Mouse (Mus musculus) heart, embryonic 12.5 days (tissue): ENCODE measurements at regions not wholly inside any gene's neighbourhood (a gene's known extent, or its start where the extent isn't known, plus 50 kb on each side); places are given as distances from the start of the nearest gene placed in this dataset.

Experiments used
- ATAC-seq: fragments of 200-750 bp; cut with Nextera tagmentation; 2 replicates; pipeline ENCODE4 v1.8.0; 2017; ENCODE audit warnings: moderate TSS enrichment, moderate library complexity; ENCODE audit not compliant: insufficient number of reproducible peaks, low FRiP score
- H3K27ac ChIP-seq: fragments of 300-500 bp; sonication (generic); 2 replicates; pipeline ENCODE4 v1.5.1; 2016; ENCODE audit warnings: mild to moderate bottlenecking, moderate library complexity; ENCODE audit not compliant: poor library complexity, severe bottlenecking
- H3K27me3 ChIP-seq: fragments of 300-500 bp; sonication (generic); replicated peaks from 2 replicates; pipeline ENCODE4 v1.6.1; 2016; ENCODE audit warnings: mild to moderate bottlenecking, moderate library complexity
- H3K36me3 ChIP-seq: fragments of 300-500 bp; sonication (generic); 2 replicates; pipeline ENCODE4 v1.6.1; 2016; ENCODE audit warnings: mild to moderate bottlenecking, moderate library complexity
- H3K4me1 ChIP-seq: fragments of 300-500 bp; sonication (generic); replicated peaks from 2 replicates; pipeline ENCODE4 v1.6.1; 2016; ENCODE audit warnings: mild to moderate bottlenecking
- H3K4me2 ChIP-seq: fragments of 300-500 bp; sonication (generic); 2 replicates; pipeline ENCODE4 v1.6.1; 2016; ENCODE audit warnings: mild to moderate bottlenecking, moderate library complexity
- H3K4me3 ChIP-seq: fragments of 300-500 bp; sonication (generic); 2 replicates; pipeline ENCODE4 v1.5.1; 2016; ENCODE audit warnings: mild to moderate bottlenecking
- H3K9ac ChIP-seq: fragments of 300-500 bp; sonication (generic); 2 replicates; pipeline ENCODE4 v1.6.1; 2016; ENCODE audit warnings: mild to moderate bottlenecking, moderate library complexity
- H3K9me3 ChIP-seq: fragments of 300-500 bp; sonication (generic); replicated peaks from 2 replicates; pipeline ENCODE4 v1.6.1; 2016; ENCODE audit warnings: mild to moderate bottlenecking, moderate library complexity
- WGBS: fragments of 180-500 bp; shearing (Covaris S2); methylation state at CpG from one replicate; pipeline ENCODE4 v1.1.7; 2016; 5-methylcytosine and 5-hydroxymethylcytosine counted together

DNA sequence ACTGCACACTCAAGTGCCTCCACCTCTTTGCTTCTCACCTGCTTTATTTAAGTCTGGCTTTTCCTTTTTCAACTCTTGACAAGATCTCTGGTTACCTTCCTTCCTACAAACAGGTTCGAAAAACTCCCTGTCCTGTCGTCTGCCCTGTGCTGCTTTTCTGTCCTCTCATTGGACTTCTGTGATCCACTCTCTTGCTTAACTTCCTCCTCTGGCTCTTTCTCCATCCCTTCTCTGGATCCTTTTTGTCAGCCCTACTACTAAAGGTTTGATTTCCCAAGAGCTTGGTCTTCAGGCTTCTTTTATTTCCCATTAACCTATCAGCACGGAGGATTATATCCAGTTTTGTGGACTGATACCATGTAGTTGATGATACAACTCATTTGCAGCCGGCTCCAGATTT is 149.8 kb downstream of the Satb1 start:
- 71% methylated on average over 4 of the region's 4 CpGs for WGBS
- H3K9me3 ChIP-seq = no peaks in the 10 kb centered on the region
- no peak for ATAC-seq
- no peaks in the 10 kb centered on the region for H3K27me3 ChIP-seq
- H3K36me3 ChIP-seq = no peaks in the 10 kb centered on the region
- no peak overlapping the region for H3K4me2 ChIP-seq
- no peak overlapping the region for H3K9ac ChIP-seq
- peaks cover 4% of the 10 kb centered on the region; the same call in 1 of the 2 replicates for H3K4me1 ChIP-seq
- no peak overlapping the region for H3K27ac ChIP-seq
- no peak overlapping the region for H3K4me3 ChIP-seq

DNA sequence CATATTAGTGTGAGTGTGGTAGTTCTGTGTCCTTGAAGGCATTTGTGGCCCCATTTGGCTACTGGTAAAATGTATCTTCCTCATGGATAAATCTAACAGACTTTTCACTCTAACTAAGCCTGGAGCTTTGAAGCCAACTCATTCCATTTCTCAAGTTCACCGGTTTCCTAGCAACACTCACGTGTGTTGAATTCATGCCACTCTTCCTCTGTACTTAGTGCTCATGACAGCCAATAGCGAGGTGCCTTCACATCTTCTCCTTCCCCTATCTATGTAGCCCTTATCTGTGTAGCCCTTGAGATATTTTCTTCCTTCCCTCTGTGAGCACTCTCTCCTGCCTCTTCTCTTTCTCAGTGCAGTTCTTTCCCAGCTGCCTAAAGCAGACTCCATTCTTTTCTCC is 150.7 kb downstream of the Satb1 start:
- H3K36me3 ChIP-seq = no peaks in the 10 kb centered on the region
- peaks cover 4% of the 10 kb centered on the region; the same call in 1 of the 2 replicates for H3K4me1 ChIP-seq
- 51% methylated on average over 3 of the region's 3 CpGs for WGBS
- no peak overlapping the region for H3K4me2 ChIP-seq
- H3K9me3 ChIP-seq = no peaks in the 10 kb centered on the region
- ATAC-seq = no peak
- no peak overlapping the region for H3K9ac ChIP-seq
- H3K27me3 ChIP-seq = no peaks in the 10 kb centered on the region
- H3K27ac ChIP-seq = no peak overlapping the region
- no peak overlapping the region for H3K4me3 ChIP-seq

DNA sequence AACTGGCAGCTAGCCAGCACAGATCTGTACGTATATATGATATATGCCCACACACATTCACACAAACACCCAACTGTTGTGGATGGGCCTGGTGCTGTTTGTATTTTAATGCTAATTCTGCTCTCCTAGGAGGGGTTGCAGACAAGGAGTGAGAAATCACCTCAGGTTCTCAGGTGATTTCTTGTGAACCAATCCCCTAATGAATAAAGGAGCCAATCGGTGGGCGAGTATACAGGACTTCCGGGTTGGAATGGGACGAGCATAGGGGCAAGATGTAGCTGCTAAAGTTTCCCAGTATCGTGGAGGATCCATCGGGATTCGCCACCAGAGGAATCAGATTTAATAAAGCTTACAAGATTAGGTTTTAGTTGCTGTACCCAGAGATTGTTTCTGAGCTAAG is 155.6 kb downstream of the Satb1 start:
- Histone ChIP-seq H3K27ac (no peak overlapping the region), H3K9me3 (no peaks in the 10 kb centered on the region), H3K27me3 (no peaks in the 10 kb centered on the region), H3K4me2 (no peak overlapping the region), H3K4me3 (no peak overlapping the region), H3K9ac (no peak overlapping the region), H3K4me1 (peaks cover 2% of the 10 kb centered on the region; the same call in 1 of the 2 replicates), H3K36me3 (no peaks in the 10 kb centered on the region)
- WGBS = 86% methylated on average over 8 of the region's 8 CpGs
- ATAC-seq = no peak

DNA sequence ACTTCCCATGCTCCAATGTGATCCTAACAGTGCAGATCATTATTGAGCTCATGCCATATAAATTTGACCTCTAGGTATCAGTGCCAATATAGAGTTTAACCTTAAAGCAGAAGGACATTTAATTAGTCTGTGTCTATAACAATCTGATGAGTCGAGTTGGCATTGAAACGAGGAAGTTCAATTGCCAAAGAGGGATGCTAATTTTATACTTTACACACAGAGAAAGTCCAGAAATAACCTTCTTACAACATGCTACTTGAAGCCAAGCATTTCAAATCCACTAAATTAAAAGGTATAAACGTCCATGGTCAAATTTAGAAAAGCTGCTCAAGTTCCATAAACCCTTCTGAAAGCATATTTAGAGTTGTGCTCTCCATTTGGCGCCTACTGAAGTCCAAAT is 174.7 kb downstream of the Satb1 start:
- H3K4me3 ChIP-seq = no peak overlapping the region
- H3K36me3 ChIP-seq = no peaks in the 10 kb centered on the region
- H3K27me3 ChIP-seq = no peaks in the 10 kb centered on the region
- 68% methylated on average over 4 of the region's 4 CpGs for WGBS
- H3K9me3 ChIP-seq = no peaks in the 10 kb centered on the region
- ATAC-seq = no peak
- H3K27ac ChIP-seq = no peak overlapping the region
- no peak overlapping the region for H3K9ac ChIP-seq
- H3K4me1 ChIP-seq = 0 out of 2 replicates have a peak, but pooled peaks cover under 1% of the 10 kb centered on the region
- H3K4me2 ChIP-seq = no peak overlapping the region

DNA sequence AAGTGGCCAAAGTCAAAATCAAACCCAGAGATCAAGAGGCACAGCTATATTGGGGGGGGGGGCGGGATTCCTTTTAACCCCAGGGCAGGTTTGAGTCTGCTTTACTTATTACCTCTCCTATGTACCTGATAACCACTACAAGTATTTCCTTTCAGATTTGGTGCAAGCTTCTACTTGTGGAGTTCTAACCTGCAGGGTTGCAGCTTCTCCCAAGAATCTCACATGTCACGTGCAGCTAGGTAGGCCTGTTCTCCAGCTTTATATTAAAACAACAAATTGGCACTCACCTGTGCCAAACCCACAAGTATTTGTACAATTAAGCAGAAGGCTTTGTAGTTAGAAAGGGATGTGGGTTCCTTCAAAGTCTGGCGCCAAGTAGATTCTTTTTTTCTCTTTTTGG is 179.2 kb downstream of the Satb1 start:
- Histone ChIP-seq H3K4me1 (0 out of 2 replicates have a peak, but pooled peaks cover 3% of the 10 kb centered on the region), H3K27me3 (no peaks in the 10 kb centered on the region), H3K9me3 (no peaks in the 10 kb centered on the region), H3K27ac (no peak overlapping the region), H3K4me2 (no peak overlapping the region), H3K36me3 (no peaks in the 10 kb centered on the region), H3K9ac (no peak overlapping the region), H3K4me3 (no peak overlapping the region)
- no peak for ATAC-seq
- WGBS = 75% methylated on average over 3 of the region's 3 CpGs

DNA sequence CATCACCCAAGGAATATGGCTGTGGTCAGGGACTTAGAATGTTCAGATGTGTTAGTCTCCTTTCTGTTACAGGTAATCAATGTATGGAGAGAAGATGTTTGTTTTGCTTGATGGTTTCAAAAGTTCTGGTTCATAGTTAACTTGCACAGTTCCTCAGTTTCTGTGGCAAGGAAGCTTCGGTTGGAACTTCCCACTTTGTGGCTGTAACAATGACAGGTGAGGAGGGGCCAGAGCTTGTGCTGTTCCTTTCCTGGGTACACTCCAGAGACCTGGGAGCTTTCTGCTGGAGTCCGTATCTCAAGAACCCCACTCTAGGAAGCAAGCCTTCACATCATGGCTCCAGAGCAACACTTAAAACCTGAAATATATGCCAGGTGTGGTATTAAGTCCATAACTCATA is 181.2 kb downstream of the Satb1 start:
- no peaks in the 10 kb centered on the region for H3K27me3 ChIP-seq
- no peak overlapping the region for H3K27ac ChIP-seq
- 0 out of 2 replicates have a peak, but pooled peaks cover 3% of the 10 kb centered on the region for H3K4me1 ChIP-seq
- H3K4me3 ChIP-seq = no peak overlapping the region
- WGBS = 82% methylated on average over 2 of the region's 2 CpGs
- no peak overlapping the region for H3K4me2 ChIP-seq
- H3K9me3 ChIP-seq = no peaks in the 10 kb centered on the region
- H3K9ac ChIP-seq = no peak overlapping the region
- H3K36me3 ChIP-seq = no peaks in the 10 kb centered on the region
- ATAC-seq = no peak

DNA sequence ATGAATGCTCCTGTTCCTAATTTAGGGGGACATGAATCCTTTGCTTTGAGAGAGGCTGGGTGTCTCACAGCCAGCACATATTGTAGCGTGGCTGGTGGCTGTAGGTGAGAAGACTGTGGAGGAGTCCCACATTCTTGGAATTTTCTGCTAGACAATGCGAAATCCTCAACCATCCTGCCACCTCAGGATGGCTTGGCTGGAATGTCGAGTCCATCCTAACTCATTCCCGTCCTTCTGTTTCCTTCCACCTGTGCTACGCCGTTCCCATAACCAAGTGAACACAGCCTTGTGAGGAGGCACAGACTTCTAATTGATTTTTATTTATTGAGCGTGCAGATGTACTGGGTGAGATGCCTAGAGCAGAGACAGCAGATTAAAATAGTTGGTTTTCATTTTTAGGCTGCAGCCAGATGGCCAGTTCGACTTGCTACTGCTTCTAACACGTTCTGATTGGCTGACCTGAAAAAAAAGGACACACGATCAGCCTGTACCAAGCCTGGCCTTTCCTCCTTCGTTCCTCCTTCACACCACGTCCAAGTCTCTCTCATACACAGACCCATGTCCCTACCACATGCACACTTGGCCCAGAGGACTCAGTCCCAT is 183.8 kb downstream of the Satb1 start:
- WGBS = 69% methylated on average over 12 of the region's 12 CpGs
- Histone ChIP-seq H3K27ac (no peak overlapping the region), H3K4me1 (0 out of 2 replicates have a peak, but pooled peaks cover 3% of the 10 kb centered on the region), H3K27me3 (no peaks in the 10 kb centered on the region), H3K4me3 (no peak overlapping the region), H3K9me3 (no peaks in the 10 kb centered on the region), H3K4me2 (no peak overlapping the region), H3K36me3 (no peaks in the 10 kb centered on the region), H3K9ac (no peak overlapping the region)
- ATAC-seq = no peak

DNA sequence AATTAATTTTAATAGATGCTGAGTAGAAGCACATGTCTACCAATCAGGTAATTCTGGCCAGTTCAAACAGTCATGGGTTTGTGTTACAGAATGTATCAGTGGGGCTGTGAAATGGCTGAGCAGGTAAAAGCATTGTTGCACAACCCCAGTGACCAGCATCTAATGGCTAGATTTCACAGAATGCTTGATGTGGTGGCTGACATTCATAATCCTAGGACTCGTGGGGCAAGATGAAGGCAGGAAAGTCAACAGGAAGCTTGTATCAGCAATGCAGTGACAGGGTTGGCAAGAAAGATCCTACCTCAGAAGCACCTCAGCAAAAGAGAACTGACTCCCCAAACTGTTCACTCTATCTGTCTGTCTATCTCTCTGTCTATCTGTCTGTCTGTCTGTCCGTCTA is 186.7 kb downstream of the Satb1 start:
- 63% methylated on average over 2 of the region's 2 CpGs for WGBS
- Histone ChIP-seq H3K4me1 (no peaks in the 10 kb centered on the region), H3K4me2 (no peak overlapping the region), H3K36me3 (no peaks in the 10 kb centered on the region), H3K9me3 (no peaks in the 10 kb centered on the region), H3K27ac (no peak overlapping the region), H3K27me3 (no peaks in the 10 kb centered on the region), H3K9ac (no peak overlapping the region), H3K4me3 (no peak overlapping the region)
- no peak for ATAC-seq

DNA sequence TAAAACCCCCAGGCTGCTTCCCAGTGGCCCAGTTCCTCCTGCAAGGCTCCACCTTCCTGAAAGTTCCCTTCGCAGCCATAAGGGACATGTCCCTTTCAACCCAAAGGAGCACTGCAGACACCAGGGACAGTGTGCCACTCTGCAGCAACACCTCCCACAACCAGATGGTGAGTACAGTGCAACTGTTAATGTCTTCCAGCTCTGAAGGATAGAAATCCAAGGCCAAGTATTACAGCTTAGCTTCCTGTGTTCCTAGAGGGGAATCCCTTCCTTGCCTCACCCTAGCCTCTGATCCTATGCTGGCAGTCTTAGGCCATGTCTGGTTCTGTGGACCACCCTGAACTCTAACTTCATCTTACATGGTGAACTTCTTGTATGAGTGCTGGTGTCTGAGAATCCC is 187.2 kb downstream of the Satb1 start:
- H3K9me3 ChIP-seq = no peaks in the 10 kb centered on the region
- no peak overlapping the region for H3K4me2 ChIP-seq
- H3K27ac ChIP-seq = no peak overlapping the region
- ATAC-seq = no peak
- WGBS = 68% methylated on average over 1 of the region's 1 CpGs
- H3K36me3 ChIP-seq = no peaks in the 10 kb centered on the region
- no peak overlapping the region for H3K9ac ChIP-seq
- no peak overlapping the region for H3K4me3 ChIP-seq
- no peaks in the 10 kb centered on the region for H3K27me3 ChIP-seq
- no peaks in the 10 kb centered on the region for H3K4me1 ChIP-seq

DNA sequence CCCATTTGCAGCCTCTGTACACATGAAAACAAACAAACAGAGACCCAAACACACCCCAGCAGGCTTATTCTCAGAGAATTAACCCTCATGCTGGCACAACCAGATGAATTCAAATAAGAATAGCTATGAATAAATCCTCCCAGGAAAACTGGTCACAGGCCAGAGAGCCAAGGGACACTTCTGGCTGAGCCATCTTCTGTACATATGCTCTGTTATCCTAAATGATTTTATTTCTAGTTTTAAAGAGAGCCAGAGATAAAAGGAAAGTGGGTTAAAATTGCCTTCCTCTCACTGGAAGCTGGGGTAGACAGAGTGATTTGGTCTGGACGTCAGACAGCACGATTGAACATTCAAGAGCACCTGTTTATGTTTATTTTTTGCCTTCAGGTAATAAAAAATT is 190.4 kb downstream of the Satb1 start:
- Histone ChIP-seq H3K4me3 (no peak overlapping the region), H3K4me1 (no peaks in the 10 kb centered on the region), H3K27me3 (no peaks in the 10 kb centered on the region), H3K9me3 (no peaks in the 10 kb centered on the region), H3K4me2 (no peak overlapping the region), H3K36me3 (no peaks in the 10 kb centered on the region), H3K27ac (no peak overlapping the region), H3K9ac (no peak overlapping the region)
- no peak for ATAC-seq
- 80% methylated on average over 2 of the region's 2 CpGs for WGBS

DNA sequence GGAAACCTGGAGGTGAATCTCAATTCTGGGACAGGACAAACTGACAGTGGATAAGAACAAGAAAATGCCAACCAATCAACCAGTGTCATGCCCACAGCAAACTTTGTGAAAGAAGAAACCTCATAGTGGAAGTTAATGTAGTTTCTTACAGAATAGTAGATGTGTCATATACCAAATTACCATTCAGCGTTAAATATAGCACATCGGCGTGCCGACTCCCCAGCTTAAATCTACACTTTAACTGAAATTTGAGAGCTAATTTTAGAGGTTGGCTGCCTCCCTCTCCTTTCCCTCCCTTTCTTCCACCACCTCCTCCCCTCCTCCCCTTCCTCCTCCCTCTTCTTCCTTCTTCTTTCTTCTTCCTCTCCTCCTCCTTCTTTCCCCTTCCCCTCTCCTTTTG is 197.2 kb downstream of the Satb1 start:
- no peaks in the 10 kb centered on the region for H3K9me3 ChIP-seq
- no peak overlapping the region for H3K27ac ChIP-seq
- H3K36me3 ChIP-seq = no peaks in the 10 kb centered on the region
- H3K27me3 ChIP-seq = no peaks in the 10 kb centered on the region
- ATAC-seq = no peak
- H3K4me2 ChIP-seq = no peak overlapping the region
- H3K4me1 ChIP-seq = no peaks in the 10 kb centered on the region
- 84% methylated on average over 4 of the region's 4 CpGs for WGBS
- no peak overlapping the region for H3K9ac ChIP-seq
- no peak overlapping the region for H3K4me3 ChIP-seq

DNA sequence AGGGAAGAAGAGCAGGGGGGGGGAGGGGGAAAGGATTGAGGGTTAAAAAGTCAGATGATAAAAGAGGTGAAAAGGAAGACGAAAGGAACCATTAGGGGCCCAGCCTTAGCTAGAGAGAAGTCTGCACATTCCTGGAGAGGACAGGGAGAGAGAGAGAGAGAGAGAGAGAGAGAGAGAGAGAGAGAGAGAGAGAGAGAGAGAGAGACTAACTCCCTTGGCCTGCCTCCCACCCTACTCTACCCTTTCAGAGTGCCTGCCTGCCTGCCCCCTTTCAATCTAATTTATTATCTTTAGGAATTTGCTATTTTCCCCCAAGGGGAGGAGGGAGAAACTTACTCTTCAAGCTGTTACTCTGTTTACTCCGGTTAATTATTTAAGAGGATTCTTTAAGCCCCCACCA is 201.5 kb downstream of the Satb1 start:
- Histone ChIP-seq H3K4me2 (no peak overlapping the region), H3K9me3 (no peaks in the 10 kb centered on the region), H3K27ac (no peak overlapping the region), H3K27me3 (no peaks in the 10 kb centered on the region), H3K4me1 (no peaks in the 10 kb centered on the region), H3K36me3 (no peaks in the 10 kb centered on the region), H3K4me3 (no peak overlapping the region), H3K9ac (no peak overlapping the region)
- no peak for ATAC-seq
- 43% methylated on average over 2 of the region's 2 CpGs for WGBS
